Mouse (Mus musculus): ENCODE measurements around the gene Gm5065. TPM values are rescaled to one million over a fixed set of nuclear protein-coding genes. Genes with fewer than 3 reads are reported as not detected.

Gene Gm5065
- not detected in 2 replicates for polyA plus RNA-seq (2015; fragmentation: Nextera tagmentation; extraction: Ambion mirVana)

DNA sequence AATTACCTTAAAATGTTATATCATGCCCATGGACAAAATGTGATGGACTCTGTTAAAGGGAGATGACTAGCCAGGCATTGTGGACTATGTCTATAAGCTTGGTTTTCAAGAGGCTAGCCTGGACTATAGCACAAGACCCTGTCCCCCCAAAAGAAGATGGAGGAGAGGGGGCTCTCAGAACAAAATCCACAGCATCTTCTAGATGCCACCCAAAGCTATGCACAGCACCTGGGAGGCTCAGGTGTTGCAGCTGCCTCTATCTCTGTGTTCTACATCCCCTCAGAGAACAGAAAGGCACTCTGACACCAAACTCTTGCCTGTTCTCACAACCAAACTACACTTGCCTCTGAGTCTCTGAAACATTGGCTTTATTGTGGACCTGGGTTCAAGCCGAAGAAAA lies at the start of gene Gm5065:
Gene Gm5065, plus strand, starts transcription at position 301 of the 400 bp plus-strand sequence.
- Histone ChIP-seq H3K4me1 (no peaks in the 10 kb centered on the region), H3K36me3 (no peaks in the 10 kb centered on the region), H3K9ac (no peak within 1 kb of the TSS), H3K27me3 (no peaks in the 10 kb centered on the region), H3K27ac (no peak within 1 kb of the TSS), H3K4me3 (no peak within 1 kb of the TSS), H3K9me3 (peaks cover 45% of the 10 kb centered on the region), H3K4me2 (replicated peaks) (no peak within 1 kb of the TSS)
- no peak for ATAC-seq (ENCODE audit: low FRiP score, low read depth)
- 74% methylated on average over 1 of the region's 1 CpGs for WGBS

DNA sequence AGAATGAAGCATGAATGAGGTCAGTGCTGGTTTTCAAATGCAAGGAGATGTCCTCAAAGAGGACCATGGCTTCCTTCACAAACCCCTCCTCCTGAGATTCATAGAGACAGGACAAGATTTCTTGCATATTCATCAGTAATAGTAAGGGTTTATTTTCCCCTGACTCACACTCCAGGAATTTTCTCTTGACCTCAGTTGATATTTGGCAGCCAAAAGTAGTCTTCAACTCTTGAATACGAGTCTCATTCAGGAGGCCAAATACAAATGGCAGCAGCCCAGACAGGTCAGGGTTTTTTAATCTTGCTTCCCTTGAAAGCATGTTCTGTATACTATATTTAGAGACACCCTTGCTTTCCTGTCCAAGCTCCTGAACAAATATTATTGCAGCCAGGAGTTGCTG lies 22.8 kb upstream of the Gm5065 start:
- no peaks in the 10 kb centered on the region for H3K4me1 ChIP-seq
- 88% methylated on average over 1 of the region's 1 CpGs for WGBS
- no peaks in the 10 kb centered on the region for H3K36me3 ChIP-seq
- no peak overlapping the region for H3K4me3 ChIP-seq
- H3K4me2 ChIP-seq (replicated peaks), result no peak overlapping the region
- ATAC-seq (ENCODE audit: low FRiP score, low read depth), result no peak
- no peak overlapping the region for H3K27ac ChIP-seq
- H3K27me3 ChIP-seq, result no peaks in the 10 kb centered on the region
- peaks cover 15% of the 10 kb centered on the region; the same call in 1 of the 2 replicates for H3K9me3 ChIP-seq
- H3K9ac ChIP-seq, result no peak overlapping the region

- no peaks in the 10 kb centered on the region for H3K36me3 ChIP-seq
- peaks cover 47% of the 10 kb centered on the region for H3K9me3 ChIP-seq
- no peak within 1 kb of the TSS for H3K4me2 ChIP-seq (replicated peaks)
- no peak within 1 kb of the TSS for H3K27ac ChIP-seq
- H3K27me3 ChIP-seq, result no peaks in the 10 kb centered on the region
- H3K4me3 ChIP-seq, result no peak within 1 kb of the TSS
- no peaks in the 10 kb centered on the region for H3K4me1 ChIP-seq
- H3K9ac ChIP-seq, result no peak within 1 kb of the TSS
- 76% methylated on average over 4 of the region's 4 CpGs for WGBS
- no peak for ATAC-seq (ENCODE audit: low FRiP score, low read depth)
Measured at GRCm38 (mm10) chr7:5350935-5351334, 598 bp downstream of the Gm5065 start, which contains the start of gene Nlrp2. Nlrp2 (minus strand) TSS chr7:5351035.

DNA sequence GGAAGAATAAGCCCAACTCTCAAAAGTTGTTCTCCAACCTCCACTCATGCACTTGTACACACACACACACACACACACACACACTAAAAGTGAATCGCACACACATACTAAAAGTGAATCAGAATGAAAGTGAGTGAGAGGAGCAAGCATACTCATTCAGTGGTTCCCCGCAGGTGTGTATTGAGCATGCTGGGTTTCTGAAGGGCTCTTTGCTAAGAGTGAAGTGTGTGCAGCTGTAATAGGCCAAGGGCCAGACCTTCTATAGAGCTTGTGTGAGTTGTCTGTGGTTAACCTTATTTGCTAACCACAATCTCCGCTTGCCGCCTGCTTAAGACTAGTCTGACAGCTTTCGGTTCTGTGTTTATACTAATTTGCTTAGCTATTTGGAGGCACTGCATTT lies 13.3 kb downstream of the Gm5065 start:
- peaks cover 56% of the 10 kb centered on the region for H3K9me3 ChIP-seq
- 90% methylated on average over 5 of the region's 5 CpGs for WGBS
- no peaks in the 10 kb centered on the region for H3K4me1 ChIP-seq
- no peaks in the 10 kb centered on the region for H3K27me3 ChIP-seq
- no peak overlapping the region for H3K4me3 ChIP-seq
- no peak for ATAC-seq (ENCODE audit: low FRiP score, low read depth)
- H3K9ac ChIP-seq, result no peak overlapping the region
- no peak overlapping the region for H3K27ac ChIP-seq
- H3K4me2 ChIP-seq (replicated peaks), result no peak overlapping the region
- H3K36me3 ChIP-seq, result no peaks in the 10 kb centered on the region

- Histone ChIP-seq H3K4me2 (replicated peaks) (no peak overlapping the region), H3K9me3 (peaks cover 40% of the 10 kb centered on the region), H3K4me1 (no peaks in the 10 kb centered on the region), H3K4me3 (no peak overlapping the region), H3K36me3 (no peaks in the 10 kb centered on the region), H3K27ac (no peak overlapping the region), H3K27me3 (no peaks in the 10 kb centered on the region), H3K9ac (no peak overlapping the region)
- 84% methylated on average over 2 of the region's 2 CpGs for WGBS
- no peak for ATAC-seq (ENCODE audit: low FRiP score, low read depth)
Measured at GRCm38 (mm10) chr7:5366724-5367123, 16.4 kb downstream of the Gm5065 start.

- WGBS, result 34% methylated on average over 2 of the region's 2 CpGs
- H3K4me3 ChIP-seq, result no peak overlapping the region
- no peaks in the 10 kb centered on the region for H3K36me3 ChIP-seq
- no peak overlapping the region for H3K27ac ChIP-seq
- no peak for ATAC-seq (ENCODE audit: low FRiP score, low read depth)
- no peaks in the 10 kb centered on the region for H3K27me3 ChIP-seq
- H3K9me3 ChIP-seq, result peaks cover 20% of the 10 kb centered on the region
- no peaks in the 10 kb centered on the region for H3K4me1 ChIP-seq
- no peak overlapping the region for H3K4me2 ChIP-seq (replicated peaks)
- no peak overlapping the region for H3K9ac ChIP-seq
Measured at GRCm38 (mm10) chr7:5406201-5406600, 55.9 kb downstream of the Gm5065 start.

Other genes with a start within 250 kb of the Gm5065 start
- gene Rfpl4, start 233.6 kb upstream of the Gm5065 start, polyA plus RNA-seq (2015; fragmentation: Nextera tagmentation; extraction: Ambion mirVana), result not detected in 2 replicates
- gene Rasl2-9, start 224.6 kb upstream of the Gm5065 start, polyA plus RNA-seq (2015; fragmentation: Nextera tagmentation; extraction: Ambion mirVana), result 0.26 and 0.31 TPM in 2 replicates
- gene Vmn1r55, start 200.9 kb upstream of the Gm5065 start, polyA plus RNA-seq (2015; fragmentation: Nextera tagmentation; extraction: Ambion mirVana), result not detected in 2 replicates
- gene Vmn1r56, start 153.8 kb upstream of the Gm5065 start, polyA plus RNA-seq (2015; fragmentation: Nextera tagmentation; extraction: Ambion mirVana), result not detected in 2 replicates
- not detected in 2 replicates for gene Vmn1r57, start 132.0 kb upstream of the Gm5065 start, polyA plus RNA-seq (2015; fragmentation: Nextera tagmentation; extraction: Ambion mirVana)
- gene Nlrp2, start 498 bp downstream of the Gm5065 start, polyA plus RNA-seq (2015; fragmentation: Nextera tagmentation; extraction: Ambion mirVana), result not detected in 2 replicates
- gene Vmn1r58, start 62.9 kb downstream of the Gm5065 start, polyA plus RNA-seq (2015; fragmentation: Nextera tagmentation; extraction: Ambion mirVana), result 0.01 TPM in 1 of 2 replicates, not detected in the other
- gene Vmn1r59, start 106.2 kb downstream of the Gm5065 start, polyA plus RNA-seq (2015; fragmentation: Nextera tagmentation; extraction: Ambion mirVana), result not detected in 2 replicates
- not detected in 2 replicates for gene Vmn2r28, start 143.4 kb downstream of the Gm5065 start, polyA plus RNA-seq (2015; fragmentation: Nextera tagmentation; extraction: Ambion mirVana)
- gene Vmn1r60, start 196.8 kb downstream of the Gm5065 start, polyA plus RNA-seq (2015; fragmentation: Nextera tagmentation; extraction: Ambion mirVana), result not detected in 2 replicates